Mouse (Mus musculus) CD8-positive naive resting alpha-beta T cell, adult 57 days (primary cell): Measurements from ENCODE around the gene Maneal. TPM values are rescaled to one million over a fixed set of nuclear protein-coding genes. Genes with fewer than 3 reads are reported as not detected.

Experiments
- total RNA-seq: library from RNA; stranded (reverse); gene quantifications from one replicate; pipeline ENCODE4 v1.2.4, GENCODE M21; 2023

The Maneal gene
- total RNA-seq, result 5.1 TPM

DNA sequence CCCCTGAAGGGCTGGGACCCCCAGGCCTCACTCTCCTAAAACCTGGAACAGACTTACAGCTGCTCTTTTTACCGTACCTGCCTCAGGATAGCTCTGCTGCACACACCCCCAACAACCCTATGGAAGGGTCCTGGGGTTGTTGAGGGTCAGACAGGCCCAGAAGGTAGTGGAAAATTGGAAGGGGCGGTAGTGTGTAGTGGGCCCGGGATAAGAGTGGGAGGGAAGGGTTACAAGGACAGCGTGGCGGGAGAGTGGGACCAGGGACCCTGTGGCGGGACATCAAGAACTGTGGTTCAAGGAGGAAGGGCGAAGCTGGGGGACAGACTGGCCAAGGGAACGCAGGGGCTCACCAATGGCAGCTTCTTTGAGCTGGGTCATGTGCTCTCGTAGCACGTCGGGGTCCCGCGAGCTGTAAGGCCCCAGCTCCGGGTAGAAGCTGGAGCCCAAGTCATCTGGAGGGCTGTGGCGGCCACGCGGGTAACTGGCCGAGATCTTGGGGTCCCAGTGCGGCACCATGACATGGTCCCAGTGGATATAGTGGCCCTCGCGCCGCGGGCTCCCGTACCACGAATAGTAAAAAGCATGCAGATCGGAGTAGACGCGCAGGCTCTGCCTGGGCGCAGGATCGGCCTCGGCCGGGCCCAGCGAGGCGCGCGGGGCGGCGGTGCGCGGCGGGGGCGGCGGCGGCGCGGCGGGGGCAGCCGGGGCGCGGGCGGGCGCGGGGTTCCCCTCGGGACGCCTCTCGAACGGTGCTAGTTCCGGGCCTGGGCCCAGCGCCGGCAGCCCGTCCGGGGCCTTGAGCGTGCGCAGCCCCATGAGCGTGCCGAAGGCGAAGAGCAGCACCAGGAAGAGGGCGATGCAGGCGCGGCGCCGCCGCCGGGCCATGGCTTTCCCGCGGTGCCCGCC, at the start of gene Maneal:
TSS of gene Maneal (minus strand) at position 889 of the 906 bp plus-strand sequence.

DNA sequence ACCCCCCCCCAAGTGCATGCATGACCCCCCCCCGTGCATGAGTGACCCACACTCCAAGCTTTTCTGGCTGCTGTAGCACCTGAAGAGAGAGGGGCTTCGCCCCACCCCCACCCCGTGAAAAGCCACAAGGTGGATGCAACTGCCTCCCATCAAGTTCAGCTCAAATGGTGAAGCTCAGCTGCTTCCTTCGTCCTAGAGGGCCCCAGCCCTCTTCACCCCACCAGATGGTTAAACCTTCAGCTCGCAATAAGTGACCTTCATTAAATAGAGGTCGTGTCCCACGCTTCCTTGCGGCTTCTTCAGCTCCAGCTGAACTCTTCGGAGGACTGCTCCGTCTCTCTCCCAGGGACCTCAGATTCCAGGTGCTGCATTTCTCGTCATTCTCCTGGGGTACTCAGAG, 18.6 kb upstream of the Maneal start, which contains the start of gene Epha10:
TSS of gene Epha10 (plus strand) at position 301 of the 400 bp plus-strand sequence.

DNA sequence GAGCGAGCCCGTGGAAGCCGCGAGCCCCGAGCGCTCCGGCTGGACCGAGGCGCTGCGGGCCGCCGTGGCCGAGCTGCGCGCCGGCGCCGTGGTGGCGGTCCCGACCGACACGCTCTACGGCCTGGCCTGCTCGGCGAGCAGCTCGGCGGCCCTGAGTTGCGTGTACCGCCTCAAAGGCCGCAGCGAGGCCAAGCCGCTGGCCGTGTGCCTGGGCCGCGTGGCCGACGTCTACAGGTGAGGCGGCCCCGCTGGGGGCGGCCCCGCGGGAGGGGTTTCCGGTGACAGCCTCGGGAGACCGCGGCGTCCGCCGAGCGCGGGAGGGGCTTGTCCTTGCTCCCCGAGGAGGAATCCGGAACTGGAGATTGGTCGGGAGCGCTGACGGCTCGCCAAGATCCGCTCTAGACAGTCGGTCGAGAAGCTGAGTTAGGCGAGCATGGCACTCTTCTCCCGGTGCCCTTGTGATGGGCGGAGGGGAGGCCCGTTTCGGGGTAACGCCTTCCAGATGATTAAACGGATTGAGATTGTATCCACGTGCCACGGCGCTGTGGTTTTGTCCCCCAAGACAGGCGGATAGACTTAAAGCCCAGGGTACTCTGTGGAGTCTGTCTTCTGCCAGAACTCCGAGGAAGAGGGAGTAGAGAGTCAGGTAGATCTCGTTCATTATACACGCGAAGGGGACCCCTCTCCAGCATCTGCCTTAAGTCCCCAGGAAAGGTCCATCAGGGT, 10.9 kb downstream of the Maneal start, which contains the start of gene 1110065P20Rik:
TSS of gene 1110065P20Rik (minus strand) at position 264 of the 726 bp plus-strand sequence.

DNA sequence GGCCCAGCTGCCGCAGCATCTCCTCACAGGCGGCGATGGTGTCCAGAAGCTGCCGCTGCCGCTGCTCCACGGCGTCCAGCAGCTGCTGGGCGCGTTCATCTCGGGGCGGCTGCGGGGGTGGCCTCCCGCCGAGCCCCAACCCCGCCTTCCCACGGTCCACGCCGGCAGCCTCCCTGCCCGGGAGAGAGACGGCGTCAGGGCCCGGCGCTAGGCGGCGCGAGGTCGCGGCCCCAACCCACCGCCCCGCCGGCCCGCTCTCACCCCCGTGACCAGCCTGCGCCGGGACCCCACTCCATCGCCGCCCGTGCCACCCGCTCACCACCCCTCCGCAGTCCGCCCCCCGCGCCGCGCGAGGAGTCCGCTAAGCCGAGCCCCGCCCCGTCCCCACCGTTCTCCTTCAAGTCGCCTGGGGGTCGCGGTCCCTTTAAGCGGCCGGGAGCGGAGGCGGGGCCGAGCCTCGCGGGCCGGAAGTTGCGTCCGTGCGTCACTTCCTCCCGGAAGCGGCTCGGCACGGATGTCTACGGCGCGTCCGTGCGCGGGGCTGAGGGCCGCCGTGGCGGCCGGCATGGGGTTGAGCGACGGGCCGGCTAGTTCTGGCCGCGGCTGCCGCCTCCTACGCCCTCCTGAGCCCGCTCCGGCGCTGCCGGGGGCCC, 11.6 kb downstream of the Maneal start, which contains the start of gene Yrdc:
TSS of gene Yrdc (plus strand) at position 419 of the 653 bp plus-strand sequence.

Other genes starting within 250 kb of the Maneal start
- 0.12 TPM for gene Pou3f1, start 205.4 kb downstream of the Maneal start, total RNA-seq
- 24.6 TPM for gene Utp11, start 168.6 kb downstream of the Maneal start, total RNA-seq
- gene Fhl3, start 161.5 kb downstream of the Maneal start, total RNA-seq, result 18.9 TPM
- gene Sf3a3, start 147.4 kb downstream of the Maneal start, total RNA-seq, result 61.0 TPM
- 96.9 TPM for gene Inpp5b, start 120.3 kb downstream of the Maneal start, total RNA-seq
- 28.6 TPM for gene Mtf1, start 60.1 kb downstream of the Maneal start, total RNA-seq
- 90.7 TPM for gene Yrdc, start 11.5 kb downstream of the Maneal start, total RNA-seq
- gene 1110065P20Rik, start 11.0 kb downstream of the Maneal start, total RNA-seq, result 16.3 TPM
- not detected for gene Epha10, start 18.7 kb upstream of the Maneal start, total RNA-seq
- gene 9930104L06Rik, start 74.9 kb upstream of the Maneal start, total RNA-seq, result 23.6 TPM
- gene Cdca8, start 77.1 kb upstream of the Maneal start, total RNA-seq, result 4.0 TPM
- not detected for gene Rspo1, start 124.3 kb upstream of the Maneal start, total RNA-seq
- 79.2 TPM for gene Gnl2, start 154.4 kb upstream of the Maneal start, total RNA-seq
- not detected for gene Dnali1, start 203.5 kb upstream of the Maneal start, total RNA-seq
- gene Snip1, start 204.5 kb upstream of the Maneal start, total RNA-seq, result 44.9 TPM
- gene Meaf6, start 223.0 kb upstream of the Maneal start, total RNA-seq, result 45.7 TPM